In genomic region chrX:99659496-99660140, GRCm38 (mm10) we compare ENCODE assay signal across 14 mouse cellular contexts.
DNase-seq lines count a peak whose midpoint lies in the region; ATAC-seq and TF ChIP-seq lines count a peak whose summit lies in the region.
"Had no signal": no experiment of that assay in that cellular context is flagged by ENCODE, and none has a peak within 500 bp of the region (broad histone marks: within the 10 kb centered on the region; RNA-seq: fewer than 3 reads in every experiment).

No protein-coding gene starts in this region.

- ATAC-seq in lung, embryonic 16.5 days (ENCODE audit: low read depth), result peak; percentile 59
- peak; percentile 70 for ATAC-seq in embryonic facial prominence, embryonic 12.5 days (ENCODE audit: insufficient number of reproducible peaks, insufficient read depth, low FRiP score, low TSS enrichment)
- ATAC-seq in stomach, postnatal 0 days (ENCODE audit: low FRiP score, low TSS enrichment), result no peak
- ATAC-seq: hindbrain, embryonic 16.5 days had no signal

- no peak for TF ChIP-seq CTCF in stomach, postnatal 0 days (IDR thresholded peaks at IDR 0.05; ENCODE audit: low read depth)

- DNase-seq in lung, postnatal 25 days (ENCODE audit: low spot score), result no peak
- DNase-seq in limb, embryonic 10.5 days (ENCODE audit: low spot score), result peak; percentile 68
- peak; percentile 13 for DNase-seq in stomach, postnatal 0 days (ENCODE audit: low spot score)
- DNase-seq in left cerebral cortex, postnatal 14 days (ENCODE audit: low spot score in 2 of 2), result no peak
- no peak for DNase-seq in right cerebral cortex, postnatal 14 days
- DNase-seq: adrenal gland, adult 2 months; kidney, adult 8-10 months; right cerebral cortex, postnatal 4 days had no signal

- H3K9me3 ChIP-seq in lung, embryonic 16.5 days (ENCODE audit: control insufficient read depth, low read length), result no peaks in the 10 kb centered on the region
- no peaks in the 10 kb centered on the region for H3K9me3 ChIP-seq in embryonic facial prominence, embryonic 12.5 days
- no peaks in the 10 kb centered on the region for H3K9me3 ChIP-seq in limb, embryonic 10.5 days (replicated peaks)
- H3K9me3 ChIP-seq in stomach, postnatal 0 days (ENCODE audit: control insufficient read depth, low read length), result no peaks in the 10 kb centered on the region
- H3K9me3 ChIP-seq: heart, embryonic 15.5 days had no signal

- no peak for TF ChIP-seq EP300 in stomach, postnatal 0 days (optimal IDR thresholded peaks at IDR 0.05)

- no peaks in the 10 kb centered on the region for H3K36me3 ChIP-seq in lung, embryonic 16.5 days (ENCODE audit: control insufficient read depth, insufficient read depth, low read length)
- H3K36me3 ChIP-seq in embryonic facial prominence, embryonic 12.5 days, result no peaks in the 10 kb centered on the region
- H3K36me3 ChIP-seq in limb, embryonic 10.5 days, result no peaks in the 10 kb centered on the region
- H3K36me3 ChIP-seq in stomach, postnatal 0 days (ENCODE audit: control insufficient read depth, insufficient read depth, low read length), result no peaks in the 10 kb centered on the region
- H3K36me3 ChIP-seq: heart, embryonic 15.5 days had no signal

- H3K9ac ChIP-seq in lung, embryonic 16.5 days (ENCODE audit: low read length), result no peak overlapping the region
- H3K9ac ChIP-seq in embryonic facial prominence, embryonic 12.5 days, result no peak overlapping the region
- H3K9ac ChIP-seq in stomach, postnatal 0 days (ENCODE audit: low read length), result no peak overlapping the region
- H3K9ac ChIP-seq: heart, embryonic 15.5 days had no signal

- H3K4me3 ChIP-seq in lung, embryonic 16.5 days (ENCODE audit: low read length), result no peak overlapping the region
- no peak overlapping the region for H3K4me3 ChIP-seq in embryonic facial prominence, embryonic 12.5 days
- H3K4me3 ChIP-seq in limb, embryonic 10.5 days, result no peak overlapping the region
- no peak overlapping the region for H3K4me3 ChIP-seq in stomach, postnatal 0 days (ENCODE audit: low read depth, low read length)
- H3K4me3 ChIP-seq: heart, embryonic 15.5 days had no signal

- no peak overlapping the region for H3K27ac ChIP-seq in lung, embryonic 16.5 days (ENCODE audit: low read length)
- H3K27ac ChIP-seq in embryonic facial prominence, embryonic 12.5 days, result no peak overlapping the region
- peak overlapping the region; percentile 72 for H3K27ac ChIP-seq in limb, embryonic 10.5 days
- no peak overlapping the region for H3K27ac ChIP-seq in stomach, postnatal 0 days (replicated peaks)
- H3K27ac ChIP-seq: heart, embryonic 15.5 days; macrophage had no signal

- no peak overlapping the region for H3K4me2 ChIP-seq in lung, embryonic 16.5 days (ENCODE audit: low read depth, low read length)
- no peak overlapping the region for H3K4me2 ChIP-seq in embryonic facial prominence, embryonic 12.5 days (replicated peaks)
- H3K4me2 ChIP-seq in stomach, postnatal 0 days (replicated peaks; ENCODE audit: low read depth), result no peak overlapping the region
- H3K4me2 ChIP-seq: heart, embryonic 15.5 days; liver, embryonic 11.5 days had no signal

- intact Hi-C loops in left cerebral cortex, postnatal 14 days (cut with DNase I), result loop anchor here (2.0 to 10.0 kb wide), 2 partner anchors 85 to 525 kb away; no protein-coding TSS in a partner anchor

- H3K4me1 ChIP-seq in lung, embryonic 16.5 days (replicated peaks; ENCODE audit: control insufficient read depth, insufficient read depth, low read length), result no peaks in the 10 kb centered on the region
- H3K4me1 ChIP-seq in embryonic facial prominence, embryonic 12.5 days, result peaks cover 4% of the 10 kb centered on the region; the same call in 1 of the 2 replicates
- H3K4me1 ChIP-seq in limb, embryonic 10.5 days, result peaks cover 51% of the 10 kb centered on the region
- no peaks in the 10 kb centered on the region for H3K4me1 ChIP-seq in stomach, postnatal 0 days (replicated peaks; ENCODE audit: control insufficient read depth, insufficient read depth)
- H3K4me1 ChIP-seq: heart, embryonic 15.5 days had no signal

- H3K27me3 ChIP-seq in lung, embryonic 16.5 days (ENCODE audit: control insufficient read depth, insufficient read depth, low read depth, low read length), result peaks cover 6% of the 10 kb centered on the region; the same call in 1 of the 2 replicates
- H3K27me3 ChIP-seq in embryonic facial prominence, embryonic 12.5 days, result peaks cover 22% of the 10 kb centered on the region; the same call in 1 of the 2 replicates
- H3K27me3 ChIP-seq in limb, embryonic 10.5 days (ENCODE audit: low read depth, poor library complexity, severe bottlenecking), result peaks cover 100% of the 10 kb centered on the region
- no peaks in the 10 kb centered on the region for H3K27me3 ChIP-seq in stomach, postnatal 0 days (ENCODE audit: control insufficient read depth, insufficient read depth, low read length)

- 47% methylated on average over 6 of the region's 8 CpGs for WGBS in lung, embryonic 16.5 days
- 38% methylated on average over 3 of the region's 8 CpGs for WGBS in embryonic facial prominence, embryonic 12.5 days
- 19% methylated on average over 8 of the region's 8 CpGs for WGBS in limb, embryonic 10.5 days
- WGBS in stomach, postnatal 0 days, result 54% methylated on average over 6 of the region's 8 CpGs

Comparison
In these comparisons a context has a peak if more than half of its experiments do, and no peak if none do; other contexts are left out.
1. DNase-seq: peak in limb, embryonic 10.5 days (single experiment) and stomach, postnatal 0 days (single experiment); none in lung, postnatal 25 days (single experiment), left cerebral cortex, postnatal 14 days (0 of 2) and right cerebral cortex, postnatal 14 days (single experiment).